In the genomic region with DNA sequence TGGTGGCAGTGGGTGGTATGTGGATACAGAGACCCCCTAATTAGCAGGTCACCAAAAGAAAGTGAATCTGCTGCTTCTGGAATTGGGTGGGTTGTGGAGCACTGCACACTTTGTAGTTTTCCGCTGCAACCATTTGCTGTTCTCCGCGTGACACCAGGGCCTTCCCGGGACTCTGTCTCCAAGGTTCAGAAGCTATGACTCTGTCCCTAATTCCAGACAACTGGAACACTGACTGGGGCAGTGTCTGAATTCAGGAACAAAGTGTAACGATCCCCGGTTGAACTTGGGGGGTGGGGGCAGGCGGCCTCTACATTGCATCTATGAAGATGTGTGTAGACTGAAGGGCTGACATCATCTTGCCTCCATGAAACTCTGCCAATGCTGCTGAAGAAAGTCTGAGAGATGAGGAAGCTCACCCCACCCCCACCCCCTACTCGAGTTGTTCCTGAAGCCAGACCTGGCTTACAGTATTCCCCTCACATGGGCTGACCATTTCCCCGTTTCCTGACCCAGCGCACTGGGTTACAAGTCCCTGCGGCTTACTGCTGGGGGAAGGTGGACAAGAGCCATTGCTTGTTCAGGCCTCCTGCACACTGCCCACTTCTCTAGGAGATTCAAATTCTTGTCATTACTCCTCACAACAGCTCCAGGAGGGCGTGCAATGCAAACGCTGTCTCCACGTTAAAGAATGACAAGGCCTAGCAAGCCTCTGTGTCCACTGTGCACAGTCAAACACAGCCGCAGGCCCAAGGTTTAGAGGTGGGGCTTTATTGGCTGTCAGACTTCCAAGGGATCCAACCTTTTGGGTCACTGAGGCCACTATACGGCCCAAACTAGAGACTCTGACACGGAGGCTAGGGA, we compare ENCODE assay signal across 15 mouse cellular contexts. TPM values are rescaled to one million over a fixed set of nuclear protein-coding genes. Genes with fewer than 3 reads are reported as not detected.
DNase-seq lines count a peak whose midpoint lies in the region; ATAC-seq and TF ChIP-seq lines count a peak whose summit lies in the region.
"Had no signal": no experiment of that assay in that cellular context is flagged by ENCODE, and none has a peak within 500 bp of the region (broad histone marks: within the 10 kb centered on the region; RNA-seq: fewer than 3 reads in every experiment).

No protein-coding gene starts in this region.

- TF ChIP-seq CTCF in gastrocnemius, adult 2 months (IDR thresholded peaks at IDR 0.05), result no peak
- no peak for TF ChIP-seq CTCF in liver, postnatal 0 days (IDR thresholded peaks at IDR 0.05; ENCODE audit: low read depth)

- intact Hi-C loops in gastrocnemius, adult 2 months (cut with DNase I), result no loop called here
- intact Hi-C loops in gastrocnemius, postnatal 14 days (cut with DNase I; ENCODE audit: low total_unique reads), result no loop called here

- no peak for DNase-seq in gastrocnemius, adult 2 months
- DNase-seq in gastrocnemius, postnatal 4 days (ENCODE audit: low spot score in 2 of 2), result no peak
- no peak for DNase-seq in liver, postnatal 0 days
- DNase-seq in liver, embryonic 11.5 days (ENCODE audit: low spot score), result no peak
- DNase-seq in lung, postnatal 36 days, result peak; percentile 46
- no peak for DNase-seq in adrenal gland, adult 18-20 months (ENCODE audit: low spot score in 2 of 2)
- no peak for DNase-seq in gastrocnemius, postnatal 14 days
- DNase-seq: adrenal gland, adult 2 months; embryo, embryonic 11 days; thymus, adult 2 months had no signal

- H3K4me2 ChIP-seq in liver, postnatal 0 days (ENCODE audit: low read depth, low read length), result no peak overlapping the region
- H3K4me2 ChIP-seq in liver, embryonic 11.5 days, result no peak overlapping the region
- no peak overlapping the region for H3K4me2 ChIP-seq in kidney, embryonic 15.5 days
- H3K4me2 ChIP-seq: limb, embryonic 13.5 days; midbrain, embryonic 13.5 days had no signal

- no peak for ATAC-seq in liver, postnatal 0 days
- ATAC-seq in liver, embryonic 11.5 days (replicated peaks; ENCODE audit: low FRiP score), result no peak
- ATAC-seq in kidney, embryonic 15.5 days (replicated peaks; ENCODE audit: low FRiP score), result peak; percentile 22; the same call in 1 of the 2 replicates
- ATAC-seq: forebrain, embryonic 14.5 days; midbrain, embryonic 13.5 days had no signal

- H3K27me3 ChIP-seq in liver, postnatal 0 days (ENCODE audit: insufficient read depth, low read length), result no peaks in the 10 kb centered on the region
- no peaks in the 10 kb centered on the region for H3K27me3 ChIP-seq in liver, embryonic 11.5 days (replicated peaks; ENCODE audit: control insufficient read depth, insufficient read depth, low read length)
- no peaks in the 10 kb centered on the region for H3K27me3 ChIP-seq in kidney, embryonic 15.5 days
- H3K27me3 ChIP-seq: limb, embryonic 13.5 days; midbrain, embryonic 13.5 days had no signal

- WGBS in liver, postnatal 0 days (ENCODE audit: insufficient replicate concordance), result 62% methylated on average over 17 of the region's 17 CpGs
- WGBS in liver, embryonic 11.5 days, result 66% methylated on average over 17 of the region's 17 CpGs
- WGBS in kidney, embryonic 15.5 days, result 53% methylated on average over 17 of the region's 17 CpGs

- peak overlapping the region; percentile 71 for H3K27ac ChIP-seq in gastrocnemius, adult 2 months
- H3K27ac ChIP-seq in liver, postnatal 0 days (ENCODE audit: low read depth), result peak overlapping the region; percentile 29; the same call in 1 of the 2 replicates
- H3K27ac ChIP-seq in liver, embryonic 11.5 days (ENCODE audit: low read depth, low read length), result no peak overlapping the region
- peak overlapping the region; percentile 59 for H3K27ac ChIP-seq in kidney, embryonic 15.5 days
- H3K27ac ChIP-seq: limb, embryonic 13.5 days; midbrain, embryonic 13.5 days had no signal

- H3K4me3 ChIP-seq in gastrocnemius, adult 2 months, result no peak overlapping the region
- H3K4me3 ChIP-seq in liver, postnatal 0 days (ENCODE audit: low read depth, low read length), result no peak overlapping the region
- no peak overlapping the region for H3K4me3 ChIP-seq in liver, embryonic 11.5 days (ENCODE audit: low read depth, low read length)
- no peak overlapping the region for H3K4me3 ChIP-seq in kidney, embryonic 15.5 days (replicated peaks)
- H3K4me3 ChIP-seq: limb, embryonic 13.5 days; midbrain, embryonic 13.5 days had no signal

- no peak for TF ChIP-seq EP300 in liver, postnatal 0 days (IDR thresholded peaks at IDR 0.05; ENCODE audit: low read depth)

- no peak overlapping the region for H3K9ac ChIP-seq in liver, postnatal 0 days (replicated peaks)
- H3K9ac ChIP-seq in liver, embryonic 11.5 days (ENCODE audit: low read depth, low read length), result no peak overlapping the region
- H3K9ac ChIP-seq in kidney, embryonic 15.5 days, result no peak overlapping the region
- H3K9ac ChIP-seq: limb, embryonic 13.5 days; midbrain, embryonic 13.5 days had no signal

- 0 out of 2 replicates have a peak, but pooled peaks cover 8% of the 10 kb centered on the region for H3K36me3 ChIP-seq in liver, postnatal 0 days (replicated peaks; ENCODE audit: insufficient read depth, low read length)
- 0 out of 2 replicates have a peak, but pooled peaks cover 4% of the 10 kb centered on the region for H3K36me3 ChIP-seq in liver, embryonic 11.5 days (ENCODE audit: control insufficient read depth, insufficient read depth, low read length)
- H3K36me3 ChIP-seq in kidney, embryonic 15.5 days, result peaks cover 31% of the 10 kb centered on the region
- H3K36me3 ChIP-seq: G1E had no signal

- H3K9me3 ChIP-seq in liver, postnatal 0 days (ENCODE audit: low read length), result no peaks in the 10 kb centered on the region
- H3K9me3 ChIP-seq in liver, embryonic 11.5 days (ENCODE audit: control insufficient read depth, low read length), result no peaks in the 10 kb centered on the region
- H3K9me3 ChIP-seq in kidney, embryonic 15.5 days (replicated peaks), result no peaks in the 10 kb centered on the region
- H3K9me3 ChIP-seq: G1E; limb, embryonic 13.5 days; midbrain, embryonic 13.5 days had no signal

- H3K4me1 ChIP-seq in liver, postnatal 0 days (ENCODE audit: insufficient read depth), result peaks cover 32% of the 10 kb centered on the region
- peaks cover 30% of the 10 kb centered on the region for H3K4me1 ChIP-seq in liver, embryonic 11.5 days (replicated peaks; ENCODE audit: control insufficient read depth, insufficient read depth, low read length)
- peaks cover 50% of the 10 kb centered on the region for H3K4me1 ChIP-seq in kidney, embryonic 15.5 days

RNA-seq across cellular contexts. Expression of a gene that starts 22.9 kb away (rescaled TPM):
- 10 to 100 TPM; 46.7 to 55.3 TPM for total RNA-seq in gastrocnemius, adult 2 months (2021)
- 100 to 1,000 TPM; 103 to 106 TPM for total RNA-seq in gastrocnemius, postnatal 4 days (2021)
- 20.6 and 23.6 TPM in 2 replicates for polyA plus RNA-seq in liver, postnatal 0 days (2015; fragmentation: Nextera tagmentation; extraction: Ambion mirVana)
- polyA plus RNA-seq in liver, embryonic 11.5 days (2014; fragmentation: Nextera tagmentation; extraction: Ambion mirVana), result 49.5 and 51.4 TPM in 2 replicates
- polyA plus RNA-seq in kidney, embryonic 15.5 days (2015; fragmentation: Nextera tagmentation; extraction: Ambion mirVana), result 119 and 126 TPM in 2 replicates
- 100 to 1,000 TPM in 1 of 2 experiments, 10 to 100 TPM in 1; 63.1 to 122 TPM for total RNA-seq in adrenal gland, adult 18-20 months (2021)
- total RNA-seq in gastrocnemius, postnatal 14 days (2021), result 10 to 100 TPM; 60.2 to 70.7 TPM
- polyA plus RNA-seq: G1E had no signal
